Mouse (Mus musculus) testis, postnatal 14 days (tissue): ENCODE measurements around the gene Sh3d21.
"Not testable (repeated sequence)": the region's sequence is repeated elsewhere in the genome, so short reads cannot be mapped to it uniquely, and the experiment has no call there.

Source experiments
- DNase-seq: peaks from one replicate; pipeline ENCODE4 v3.0.0; 2021; ENCODE audit warnings: low spot score

Sh3d21 gene

DNA sequence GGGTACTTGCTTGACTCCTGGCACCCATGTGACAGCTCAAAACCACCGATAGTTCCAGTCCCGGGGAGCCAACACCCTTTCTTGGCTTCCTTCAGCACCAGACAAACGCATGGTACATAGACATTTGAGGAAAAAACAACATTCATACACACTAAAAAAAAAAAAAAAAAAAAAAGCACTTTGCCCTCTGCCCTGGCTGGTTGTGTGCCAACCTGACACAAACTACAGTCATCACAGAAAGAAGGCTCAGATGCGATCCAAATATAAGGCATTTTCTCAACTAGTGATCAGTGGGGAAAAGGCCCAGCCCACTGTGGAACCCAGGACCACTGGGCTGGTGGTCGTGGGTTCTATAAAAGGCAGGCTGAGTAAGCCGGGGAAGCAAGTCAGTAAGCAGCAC is 5.6 kb upstream of the Sh3d21 start:
- no peak for DNase-seq

DNA sequence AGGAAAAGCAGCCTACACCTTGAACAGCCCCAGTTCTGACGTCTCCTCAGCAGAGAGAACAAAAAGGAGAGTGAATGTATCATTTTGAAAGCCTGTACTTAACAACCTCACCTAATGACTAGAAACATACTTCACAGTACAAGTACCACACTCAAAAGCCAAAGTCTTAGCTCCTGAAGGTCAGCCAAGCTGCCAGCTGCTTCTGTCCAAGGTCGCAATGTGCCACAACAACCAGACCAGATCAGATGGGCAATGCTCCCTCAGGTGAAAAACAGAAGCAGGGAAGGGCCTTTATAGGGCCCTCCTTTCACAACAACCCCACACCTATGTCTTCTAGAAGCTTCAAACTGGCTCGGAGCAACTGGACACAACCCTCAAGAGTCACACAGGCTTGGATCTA is 2.8 kb upstream of the Sh3d21 start:
- DNase-seq, result no peak

DNA sequence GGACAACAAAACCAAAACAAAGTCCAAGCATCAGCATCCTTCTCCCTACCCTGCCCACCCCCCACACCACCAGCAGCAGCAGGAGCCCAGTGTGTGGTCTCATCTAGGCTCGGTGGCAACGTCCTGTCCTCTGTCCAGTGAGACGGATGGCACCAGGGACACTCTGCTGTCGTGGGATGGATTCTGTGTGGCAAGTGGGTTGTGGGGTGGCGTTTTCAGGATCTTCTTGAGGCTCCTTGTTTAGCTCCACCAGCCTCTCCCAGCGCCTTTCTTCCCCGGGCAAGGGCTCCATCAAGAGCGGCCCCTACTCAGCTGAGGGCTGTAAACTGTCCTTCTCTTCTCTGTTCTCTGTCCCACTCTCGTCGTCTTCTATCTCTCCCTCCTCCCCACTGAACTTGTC is 1.8 kb upstream of the Sh3d21 start:
- not testable (repeated sequence) for DNase-seq

DNA sequence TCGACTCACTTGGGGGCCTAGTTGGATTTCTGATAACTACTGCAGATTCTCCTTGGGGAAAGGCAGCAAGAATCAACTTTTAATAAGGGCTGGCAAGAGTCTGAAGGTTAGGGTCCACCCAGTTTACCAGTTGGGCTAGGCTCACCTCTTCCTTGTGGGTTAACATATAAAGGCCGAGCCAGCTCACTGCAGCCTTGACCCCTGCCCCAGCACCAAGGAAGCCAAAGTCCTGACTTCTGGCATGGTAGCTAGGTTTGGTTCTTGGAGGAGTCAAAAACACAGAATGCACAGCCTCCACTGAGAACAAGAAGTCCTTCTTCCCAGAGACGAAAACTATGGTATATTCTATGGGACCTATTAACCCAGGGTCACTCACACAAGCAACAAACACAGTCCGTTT is 394 bp upstream of the Sh3d21 start:
- no peak for DNase-seq

DNA sequence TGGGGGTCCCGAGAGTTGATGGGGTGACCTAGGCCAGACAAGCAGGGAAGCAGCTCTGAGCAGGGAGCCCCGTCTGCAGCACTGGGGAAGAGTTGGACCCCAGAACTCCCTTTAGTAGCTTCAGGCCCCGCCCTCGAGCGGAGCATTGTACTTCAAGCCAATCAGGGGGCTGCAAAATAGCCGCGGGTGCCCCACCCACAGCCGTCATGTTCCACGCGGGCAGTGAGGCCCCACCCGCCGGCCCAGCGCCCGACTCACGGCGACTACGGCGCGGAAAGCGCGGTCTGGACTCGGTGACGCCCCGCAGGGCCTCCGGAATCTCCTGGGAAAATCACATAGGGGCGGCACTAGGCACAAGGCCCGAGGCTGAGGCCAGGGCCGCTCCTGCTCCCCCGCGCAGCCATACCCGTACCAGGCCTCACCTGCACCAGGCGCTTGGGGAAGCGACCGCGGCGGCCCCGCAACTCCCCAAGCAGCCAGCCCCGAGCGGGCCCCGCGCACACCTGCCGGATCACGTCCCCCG is 686 bp downstream of the Sh3d21 start:
- DNase-seq, result peak; percentile 90

DNA sequence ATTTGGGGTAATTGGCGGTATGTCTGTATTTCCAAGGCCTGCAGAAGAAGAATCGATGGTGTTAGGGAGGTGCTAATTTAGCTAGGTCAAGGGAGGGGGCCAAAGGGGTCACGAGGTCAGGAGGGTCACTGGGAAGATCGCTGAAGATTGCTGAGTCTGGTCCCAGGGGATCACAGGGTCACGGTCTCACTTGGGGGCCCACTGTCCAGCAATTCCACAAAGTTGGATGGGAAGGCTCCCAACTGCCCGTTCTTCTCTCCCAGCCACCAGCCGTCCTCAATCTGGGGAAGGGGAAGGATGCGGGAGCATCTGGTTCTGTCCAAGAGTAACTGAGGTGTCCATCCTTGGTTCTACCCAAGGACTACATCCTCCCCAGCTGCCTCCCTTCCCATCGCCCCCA is 1.3 kb downstream of the Sh3d21 start:
- DNase-seq, result no peak

DNA sequence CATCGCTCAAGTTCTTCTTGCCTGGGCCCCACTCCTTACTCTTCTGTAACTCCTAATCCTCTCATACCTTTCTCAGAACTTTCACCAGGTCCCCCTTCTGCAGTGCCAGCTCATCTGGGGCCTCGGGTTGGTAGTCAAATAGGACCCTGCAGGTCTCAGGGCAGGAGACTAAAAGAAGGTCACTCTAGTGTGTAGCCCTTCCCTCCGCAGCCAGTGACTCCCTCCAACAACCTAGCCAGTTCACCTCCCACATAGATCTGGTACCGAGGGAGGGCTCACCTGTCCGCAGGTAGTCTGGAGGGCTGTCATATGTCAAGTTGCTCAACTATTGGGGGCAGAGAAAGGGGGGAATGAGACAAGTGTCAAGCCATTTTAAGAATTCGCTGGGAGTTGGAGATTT is 1.8 kb downstream of the Sh3d21 start:
- DNase-seq, result no peak

DNA sequence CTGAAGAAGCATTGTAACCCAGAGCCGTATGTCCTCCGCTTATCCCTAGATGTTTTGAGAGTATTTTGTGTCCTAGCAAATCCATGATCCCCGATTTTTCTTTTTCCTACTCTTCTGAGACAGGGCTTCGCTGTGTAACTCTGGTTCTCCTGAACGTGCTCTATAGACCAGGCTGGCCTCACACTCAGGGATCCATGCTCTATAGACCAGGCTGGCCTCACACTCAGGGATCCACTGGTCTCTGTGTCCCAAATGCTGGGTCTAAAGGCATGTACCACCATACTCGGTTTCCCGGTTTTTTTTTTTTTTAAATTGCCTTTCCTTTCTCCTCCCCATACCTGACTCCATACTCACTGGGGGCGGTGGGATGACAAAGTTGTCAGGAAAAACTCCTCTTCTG is 2.3 kb downstream of the Sh3d21 start:
- DNase-seq, result no peak

DNA sequence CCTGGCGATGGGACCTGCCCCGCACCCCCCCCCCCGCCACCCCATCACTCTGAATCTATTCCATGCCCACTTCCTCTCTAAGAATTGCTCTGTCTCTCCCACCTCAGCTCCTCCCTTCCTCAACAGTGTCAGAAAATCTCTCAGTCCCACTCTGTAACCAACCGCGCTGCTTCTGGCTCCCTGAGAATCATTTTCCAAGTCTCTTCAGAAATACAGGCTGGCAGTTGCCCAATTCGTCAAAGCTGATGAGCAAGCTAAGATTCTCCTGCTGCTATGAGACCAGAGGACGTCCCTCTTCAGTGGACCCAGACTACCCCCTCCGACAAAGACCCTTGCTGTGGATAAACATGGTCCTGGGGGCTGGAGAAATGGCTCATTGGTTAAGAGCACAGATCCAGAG is 3.8 kb downstream of the Sh3d21 start:
- no peak for DNase-seq

DNA sequence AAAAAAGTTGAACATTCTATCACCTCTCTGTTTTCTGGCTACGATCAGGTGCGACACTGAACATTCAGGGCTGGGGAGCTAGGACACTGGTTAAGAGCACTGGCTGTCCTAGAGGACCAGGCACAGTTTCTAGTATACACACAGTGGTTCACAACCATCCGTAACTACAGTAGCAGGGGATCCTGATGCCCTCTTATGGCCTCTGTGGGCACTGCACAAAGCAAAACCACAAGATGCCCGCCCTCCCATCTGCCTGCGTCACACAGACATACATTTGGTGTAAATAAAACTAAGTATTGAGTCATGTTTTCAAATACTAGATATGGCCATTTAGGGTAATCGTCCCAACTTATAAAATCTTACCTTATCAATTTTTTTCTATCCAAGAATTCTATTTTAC is 5.7 kb downstream of the Sh3d21 start:
- DNase-seq, result no peak

DNA sequence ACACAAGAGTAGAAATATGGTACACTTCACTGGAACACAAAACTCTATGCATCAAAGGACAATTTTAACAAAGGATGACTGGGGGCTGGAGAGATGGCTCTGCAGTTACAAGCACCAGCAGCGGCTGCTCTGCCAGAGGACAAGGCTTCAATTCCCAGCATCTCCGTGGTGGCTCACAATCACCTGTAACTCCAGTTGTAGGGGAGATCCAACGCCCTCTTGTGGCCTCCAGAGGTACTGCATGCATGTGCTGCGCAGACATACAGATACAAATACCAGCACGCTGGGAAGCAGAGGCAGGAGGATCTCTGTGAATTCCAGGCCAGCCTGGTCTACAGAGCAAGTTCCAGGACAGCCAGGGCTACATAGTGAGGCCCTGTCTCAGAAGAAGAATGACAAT is 6.7 kb downstream of the Sh3d21 start:
- DNase-seq, result peak; percentile 69

DNA sequence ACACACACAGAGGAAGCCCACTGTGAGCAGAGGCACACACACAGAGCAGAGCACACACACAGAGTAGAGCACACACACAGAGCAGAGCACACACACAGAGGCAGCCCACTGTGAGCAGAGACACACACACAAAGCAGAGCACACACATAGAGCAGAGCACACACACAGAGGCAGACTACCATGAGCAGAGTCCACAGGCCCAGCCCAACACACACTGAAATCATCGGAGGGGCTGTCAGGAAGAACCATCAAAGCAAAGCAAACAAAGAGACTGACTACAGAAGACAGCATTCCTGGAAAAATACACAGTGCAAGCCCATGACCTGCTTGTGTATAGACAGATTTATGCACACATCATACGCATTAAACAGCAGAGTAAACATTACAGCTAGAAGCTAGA is 7.4 kb downstream of the Sh3d21 start:
- no peak for DNase-seq

DNA sequence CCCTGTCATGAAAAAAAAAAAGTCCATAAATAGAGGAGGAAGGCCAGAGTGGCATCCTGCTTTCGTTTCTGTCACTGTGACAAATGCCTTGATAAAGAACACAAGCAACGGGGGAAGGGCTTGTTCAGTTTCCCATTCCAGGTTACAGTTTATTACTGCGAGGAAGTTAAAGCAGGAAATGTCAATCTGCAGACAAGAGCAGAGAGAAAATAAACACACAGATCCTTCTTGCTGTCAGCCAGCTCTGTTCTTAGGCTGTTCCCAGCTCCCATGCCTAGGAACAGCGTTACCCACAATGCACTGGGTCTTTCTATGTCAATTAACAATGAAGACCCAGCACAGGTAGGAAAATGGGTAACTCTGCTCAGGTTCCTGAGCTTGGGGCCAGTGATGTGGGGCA is 8.1 kb downstream of the Sh3d21 start:
- no peak for DNase-seq

DNA sequence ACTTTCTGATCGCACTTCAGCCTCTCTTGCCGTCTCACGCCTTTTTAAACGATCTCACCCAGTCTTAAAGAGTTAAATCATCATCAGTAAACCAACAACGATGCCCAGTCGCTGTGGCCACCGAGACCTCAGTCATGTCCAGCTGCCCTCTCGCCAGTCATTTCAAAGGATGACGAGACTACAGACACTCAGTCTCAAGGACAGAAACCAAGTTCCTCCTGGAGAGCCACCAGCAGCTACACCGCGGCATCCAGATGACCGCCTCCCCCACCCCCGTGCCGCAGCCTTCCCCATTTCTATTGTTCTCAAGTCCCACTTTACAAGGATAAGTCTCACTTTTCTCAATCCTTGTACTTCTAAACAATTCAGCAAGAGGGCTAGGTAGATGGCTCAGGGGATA is 10.4 kb downstream of the Sh3d21 start:
- DNase-seq, result no peak

DNA sequence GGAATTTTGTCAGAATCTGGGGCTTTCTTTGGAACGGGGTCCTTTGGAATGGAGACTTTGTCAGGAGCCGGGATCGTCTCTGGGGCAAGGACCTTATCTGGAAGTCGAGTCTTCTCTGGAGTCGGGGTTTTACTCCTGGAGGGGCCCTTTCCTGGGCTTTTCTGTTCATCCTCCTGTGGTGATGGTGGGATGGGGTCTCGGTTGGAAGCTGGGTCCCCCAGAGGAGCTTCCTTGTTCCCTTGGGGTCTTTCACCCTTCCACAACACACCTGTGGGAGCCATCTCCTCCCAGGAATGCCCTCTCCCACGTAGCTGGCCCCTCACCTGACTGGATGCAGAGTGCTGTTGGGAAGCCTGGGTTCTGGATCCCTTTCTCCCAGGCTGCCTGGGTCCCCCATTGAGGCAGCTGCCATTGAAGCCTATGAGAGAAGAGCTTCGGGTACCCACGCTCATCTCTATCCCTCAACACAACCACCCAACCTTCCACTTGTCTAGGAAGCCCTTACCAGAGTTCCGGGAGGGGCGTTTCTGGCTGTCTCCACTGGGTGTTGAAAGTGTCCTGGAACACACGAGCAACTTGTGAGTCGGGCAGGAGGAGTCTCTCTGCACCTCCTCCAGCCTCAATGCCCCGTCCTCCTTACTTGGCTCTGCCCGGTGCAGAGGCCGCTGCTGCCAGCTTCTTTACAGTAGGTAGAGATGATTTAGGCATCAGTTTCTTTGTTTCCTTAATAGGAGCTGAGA is 11.4 kb downstream of the Sh3d21 start:
- DNase-seq, result no peak

DNA sequence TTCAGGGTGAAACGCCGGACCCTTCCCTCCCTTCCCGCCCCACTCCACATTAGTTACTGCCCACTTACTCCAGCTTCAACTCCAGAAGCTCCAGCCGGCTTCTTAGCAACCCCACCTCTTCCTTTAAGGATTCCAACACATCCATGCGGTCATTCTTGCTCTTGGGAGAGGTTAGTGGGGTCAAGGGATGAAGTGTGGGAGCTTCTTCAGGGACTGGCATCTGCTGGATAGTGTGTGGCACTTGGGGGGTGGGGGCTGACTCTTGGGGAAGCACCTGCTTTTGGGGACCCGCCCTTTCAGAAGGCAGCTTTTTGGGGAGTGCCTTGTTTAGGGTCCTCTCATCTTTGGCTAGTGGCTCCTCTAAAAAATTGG is 12.4 kb downstream of the Sh3d21 start:
- DNase-seq, result no peak

DNA sequence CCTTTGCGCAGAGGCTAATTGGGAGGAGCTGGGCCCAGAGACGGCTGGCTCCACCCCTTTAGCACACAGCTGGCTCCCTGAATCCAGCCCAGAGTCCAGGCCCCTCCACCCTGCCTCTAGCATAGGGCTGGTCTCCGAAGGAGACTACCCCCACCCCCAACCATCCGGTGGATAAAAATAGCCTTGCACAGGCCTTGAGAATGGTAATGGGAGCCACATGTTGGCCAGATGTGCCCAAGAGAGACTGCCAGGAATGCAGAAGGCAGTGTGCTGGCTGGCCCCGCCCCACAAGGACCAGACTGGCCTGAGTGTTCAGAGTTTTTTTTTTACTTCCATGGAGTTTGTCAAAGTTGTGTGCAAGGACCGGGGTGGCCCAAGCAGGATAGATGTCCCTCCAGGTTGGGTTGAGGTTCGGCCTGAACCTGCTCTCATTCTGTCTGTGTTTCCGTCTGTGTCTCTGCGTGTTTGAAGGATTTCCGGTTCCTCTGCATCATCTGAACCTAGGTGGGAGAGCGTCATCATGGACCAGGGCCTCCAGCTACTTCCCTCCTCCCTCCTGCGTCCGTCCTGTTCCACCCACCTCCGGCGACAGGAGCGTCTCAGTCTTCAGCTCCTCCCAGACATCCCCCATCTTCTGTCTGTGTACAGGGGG is 12.9 kb downstream of the Sh3d21 start:
- DNase-seq, result peak; percentile 85

DNA sequence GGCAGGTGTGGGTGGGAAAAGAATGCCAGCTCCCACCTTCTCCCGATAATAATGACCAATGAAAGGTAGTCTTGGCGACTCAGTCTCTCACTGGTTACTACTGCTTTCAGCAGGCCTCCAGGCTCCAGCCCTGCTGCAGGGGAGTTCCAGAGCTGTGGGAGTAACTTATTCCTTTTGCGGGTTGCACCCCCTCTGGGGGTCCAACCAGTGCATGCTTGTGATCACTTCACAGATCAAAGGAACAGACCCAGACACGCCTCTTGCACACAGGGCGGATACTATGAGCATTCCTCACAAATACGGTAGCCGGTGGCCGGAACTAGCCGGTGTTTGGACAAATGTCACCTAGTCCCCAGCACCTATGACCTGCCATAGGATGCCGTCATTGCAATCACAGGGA is 13.5 kb downstream of the Sh3d21 start:
- DNase-seq, result no peak

DNA sequence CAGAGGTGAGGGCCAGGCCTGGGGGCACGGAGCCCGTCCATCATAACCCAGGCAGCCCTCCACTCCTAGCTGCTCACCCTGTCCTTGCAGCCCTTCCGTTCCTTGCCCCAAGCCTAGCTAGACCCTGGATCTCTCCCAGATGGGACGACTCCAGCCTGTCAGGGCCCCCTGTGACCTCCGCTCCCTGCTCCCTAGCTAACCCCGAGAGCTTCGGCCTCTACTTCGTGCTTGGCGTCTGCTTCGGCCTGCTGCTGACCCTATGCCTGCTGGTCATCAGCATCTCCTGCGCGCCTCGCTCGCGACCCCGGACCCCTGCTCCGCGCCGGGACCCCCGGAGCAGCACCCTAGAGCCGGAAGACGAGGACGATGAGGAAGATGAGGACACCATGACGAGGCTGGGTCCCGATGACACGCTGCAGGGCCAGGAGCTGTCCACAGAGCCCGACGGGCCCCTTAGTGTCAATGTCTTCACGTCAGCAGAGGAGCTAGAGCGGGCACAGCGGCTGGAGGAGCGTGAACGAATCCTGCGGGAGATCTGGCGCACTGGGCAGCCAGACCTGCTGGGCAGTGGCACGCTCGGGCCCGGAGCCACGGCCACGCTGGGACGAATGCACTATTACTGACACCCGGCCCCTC is 14.1 kb downstream of the Sh3d21 start:
- no peak for DNase-seq

DNA sequence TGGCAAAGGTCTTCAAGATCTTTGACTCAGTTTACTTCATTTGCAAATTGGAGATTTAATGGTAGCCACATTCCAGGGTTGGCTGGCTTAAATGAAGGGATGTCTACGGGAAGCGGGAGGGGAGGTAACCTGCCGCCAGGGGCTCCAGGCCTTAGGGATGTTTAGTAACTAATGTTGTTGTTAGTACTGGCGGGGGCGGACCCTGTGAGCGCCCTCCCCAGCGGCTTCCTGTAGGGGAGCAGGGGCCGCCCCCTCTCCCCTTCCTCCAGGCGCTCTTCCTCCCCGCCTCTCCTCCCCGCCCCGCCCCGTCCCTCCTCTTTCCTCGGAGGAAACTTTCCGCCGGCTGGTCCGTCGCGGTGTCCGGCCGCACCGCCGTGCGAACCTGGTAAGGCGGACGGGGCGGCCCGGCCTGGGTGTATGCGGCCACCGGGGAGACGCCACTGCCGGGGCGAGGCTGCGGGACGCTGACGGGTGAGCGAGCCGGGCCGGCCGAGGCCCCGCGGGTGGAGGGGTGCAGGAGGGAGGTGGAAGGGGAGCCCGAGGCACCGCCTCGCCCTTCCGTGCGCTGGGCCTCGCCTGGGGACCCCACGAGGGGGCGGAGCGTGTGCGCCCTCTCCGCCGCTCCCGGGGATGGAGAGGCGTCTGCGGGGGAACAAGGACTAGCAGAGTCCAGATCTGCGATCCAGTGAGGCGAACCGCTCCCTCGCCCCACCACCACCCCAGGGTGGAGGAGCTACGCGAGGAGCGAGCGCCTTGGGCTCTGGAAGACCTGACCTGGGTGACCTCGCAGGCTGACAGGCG is 14.9 kb downstream of the Sh3d21 start:
- DNase-seq, result peak; percentile 79

DNA sequence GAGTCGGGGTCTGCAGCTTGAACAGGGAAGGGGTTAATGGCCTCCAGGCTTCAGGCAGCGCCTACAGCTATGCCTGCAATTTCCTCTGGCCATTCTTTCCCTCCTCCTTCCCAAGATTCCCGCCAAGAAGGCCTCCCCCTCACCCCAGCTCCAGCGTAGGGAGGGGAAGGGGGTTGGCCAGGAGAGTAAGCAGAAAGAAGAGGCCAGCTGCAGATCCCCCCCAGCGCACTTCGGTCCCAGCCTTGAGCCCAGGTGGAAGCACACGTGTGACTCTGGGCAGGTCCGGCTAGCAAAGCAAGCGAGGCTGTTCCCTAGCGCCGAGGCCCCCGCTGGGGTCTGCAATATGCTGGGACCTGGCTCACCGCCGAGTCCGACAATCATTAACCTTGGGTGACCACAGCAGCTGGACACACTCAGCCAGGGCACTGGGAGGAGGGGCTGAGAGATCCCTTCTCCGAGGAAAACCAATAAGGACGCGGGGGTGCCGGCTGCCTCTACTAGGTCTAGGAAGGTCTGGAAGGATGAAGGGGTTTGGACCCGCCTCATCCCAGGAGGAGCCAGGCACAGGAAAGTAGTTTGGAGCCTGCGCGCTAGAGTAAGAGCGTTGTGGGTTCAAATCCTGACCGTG is 15.6 kb downstream of the Sh3d21 start, which contains the start of gene Eva1b:
Gene Eva1b, plus strand, starts transcription at position 212 of the 628 bp plus-strand sequence.
- peak; percentile 82 for DNase-seq

DNA sequence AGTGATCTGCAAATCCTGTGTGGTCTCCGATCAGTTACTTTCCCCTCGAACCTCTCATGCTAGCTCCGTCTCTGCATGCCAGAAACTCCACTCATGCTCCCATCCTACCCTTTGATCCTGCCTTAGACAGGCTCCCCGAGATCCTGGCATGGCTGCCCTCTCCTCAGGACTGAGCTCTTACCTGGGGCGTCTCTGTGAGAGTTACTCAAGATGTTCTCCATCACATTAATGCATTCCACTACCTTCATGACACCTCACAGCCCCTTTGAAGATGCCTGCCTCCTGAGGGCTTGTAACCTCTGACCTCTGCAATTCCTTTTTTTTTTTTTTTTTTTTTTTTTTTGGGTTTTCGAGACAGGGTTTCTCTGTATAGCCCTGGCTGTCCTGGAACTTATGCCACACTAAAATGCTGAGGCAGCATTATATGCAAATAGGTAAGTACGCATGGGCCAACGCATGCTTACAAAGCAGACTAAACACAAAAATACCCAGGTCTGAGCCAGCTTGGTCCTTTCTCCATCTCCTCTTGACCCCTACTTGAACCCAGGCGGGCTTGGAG is 16.2 kb downstream of the Sh3d21 start:
- no peak for DNase-seq
